Mouse (Mus musculus) B cell, adult 2 months (primary cell): ENCODE measurements around the gene Fhit.

Experiments used
- DNase-seq, 2 experiments: peaks; one replicate each; pipeline ENCODE4 v3.0.0; 2022

Gene Fhit

GRCm38 (mm10) chr14:9651417-9651816 is 1510.4 kb downstream of the Fhit start:
- no peak for DNase-seq

GRCm38 (mm10) chr14:9648416-9648815 is 1513.4 kb downstream of the Fhit start:
- no peak for DNase-seq

GRCm38 (mm10) chr14:9646233-9646632 is 1515.6 kb downstream of the Fhit start:
- no peak for DNase-seq

- DNase-seq, result no peak
Measured at GRCm38 (mm10) chr14:9644216-9645166, 1517.3 kb downstream of the Fhit start.

GRCm38 (mm10) chr14:9643700-9644099 is 1518.1 kb downstream of the Fhit start:
- no peak for DNase-seq

- no peak for DNase-seq
Measured at GRCm38 (mm10) chr14:9642628-9643027, 1519.2 kb downstream of the Fhit start.

- DNase-seq, result no peak
Measured at GRCm38 (mm10) chr14:9642068-9642467, 1519.8 kb downstream of the Fhit start.

GRCm38 (mm10) chr14:9634247-9634991 is 1527.4 kb downstream of the Fhit start:
- no peak for DNase-seq

GRCm38 (mm10) chr14:9632537-9632936 is 1529.3 kb downstream of the Fhit start:
- no peak for DNase-seq

- no peak for DNase-seq
Measured at GRCm38 (mm10) chr14:9623219-9624043, 1538.4 kb downstream of the Fhit start.

GRCm38 (mm10) chr14:9620902-9621540 is 1540.8 kb downstream of the Fhit start:
- no peak for DNase-seq

- DNase-seq, result no peak
Measured at GRCm38 (mm10) chr14:9619840-9620239, 1542.0 kb downstream of the Fhit start.

- DNase-seq, result no peak
Measured at GRCm38 (mm10) chr14:9613126-9613525, 1548.7 kb downstream of the Fhit start.

GRCm38 (mm10) chr14:9609120-9609519 is 1552.7 kb downstream of the Fhit start:
- DNase-seq, result no peak

GRCm38 (mm10) chr14:9606584-9607377 is 1555.1 kb downstream of the Fhit start:
- no peak for DNase-seq

GRCm38 (mm10) chr14:9600271-9600670 is 1561.6 kb downstream of the Fhit start:
- DNase-seq, result no peak

- DNase-seq, result no peak
Measured at GRCm38 (mm10) chr14:9597460-9597977, 1564.3 kb downstream of the Fhit start.

GRCm38 (mm10) chr14:9589121-9589520 is 1572.7 kb downstream of the Fhit start:
- no peak for DNase-seq

GRCm38 (mm10) chr14:9587900-9588299 is 1573.9 kb downstream of the Fhit start:
- DNase-seq, result no peak

GRCm38 (mm10) chr14:9583227-9584155 is 1578.3 kb downstream of the Fhit start:
- no peak for DNase-seq
